Mouse (Mus musculus): ENCODE results near the gene Ubqln4. TPM values are rescaled to one million over a fixed set of nuclear protein-coding genes. Genes with fewer than 3 reads are reported as not detected.

Ubqln4 gene
- polyA plus RNA-seq, 1 experiment from 2014 or later = 68.5 TPM

DNA sequence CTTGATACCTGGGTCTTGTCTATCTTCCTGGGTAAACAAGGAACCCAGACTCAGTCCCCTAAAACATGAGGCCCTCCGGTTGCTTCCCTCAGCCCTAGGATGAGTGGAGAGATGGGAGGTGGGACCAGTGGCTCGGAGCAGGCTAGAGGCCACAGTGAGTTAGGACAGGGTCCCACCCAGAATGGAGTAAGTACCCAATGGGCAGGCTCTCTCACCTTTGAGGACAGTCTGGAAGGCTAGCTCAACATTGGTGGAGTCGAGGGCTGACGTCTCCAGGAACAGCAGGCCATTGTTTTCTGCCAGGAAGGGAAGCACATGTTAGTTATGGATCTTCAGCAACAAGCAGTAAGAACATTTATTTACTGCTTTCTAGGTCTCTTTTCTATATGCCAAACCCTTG is 11.1 kb upstream of the Ubqln4 start:
- DNase-seq (no peak), ATAC-seq (ENCODE audit: insufficient read depth) (no peak; the same call in 1 of the 2 replicates)
- no peaks in the 10 kb centered on the region for H3K27me3 ChIP-seq (ENCODE audit: insufficient read depth, low read length)
- no peak overlapping the region for H3K27ac ChIP-seq (ENCODE audit: low read depth)
- no peak overlapping the region for H3K9ac ChIP-seq
- TF ChIP-seq CTCF (IDR thresholded peaks at IDR 0.05; ENCODE audit: low read depth) = no peak
- H3K36me3 ChIP-seq (ENCODE audit: insufficient read depth) = peaks cover 42% of the 10 kb centered on the region
- H3K4me2 ChIP-seq = no peak overlapping the region
- 38% methylated on average over 4 of the region's 4 CpGs for WGBS
- H3K9me3 ChIP-seq (ENCODE audit: low read depth, low read length) = no peaks in the 10 kb centered on the region
- H3K4me1 ChIP-seq (ENCODE audit: insufficient read depth) = no peaks in the 10 kb centered on the region
- no peak overlapping the region for H3K4me3 ChIP-seq (ENCODE audit: low read depth, low read length)

DNA sequence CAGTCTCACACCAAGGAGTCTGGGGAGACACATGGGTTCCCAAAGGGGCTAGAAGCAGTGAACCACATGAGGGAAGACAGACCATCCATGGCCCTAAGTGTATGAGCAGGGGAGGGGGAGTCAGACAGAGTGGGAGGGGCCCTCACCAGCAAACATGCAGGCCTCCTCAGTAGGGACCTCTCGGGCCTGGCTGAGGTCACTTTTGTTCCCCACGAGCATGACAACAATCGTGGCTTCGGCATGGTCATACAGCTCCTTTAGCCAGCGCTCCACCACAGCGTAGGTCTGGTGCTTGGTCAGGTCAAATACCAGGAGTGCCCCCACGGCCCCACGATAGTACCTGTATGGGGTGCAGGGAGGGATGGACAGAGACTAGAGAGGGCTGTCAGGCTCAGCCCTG is 10.4 kb upstream of the Ubqln4 start:
- no peak overlapping the region for H3K27ac ChIP-seq (ENCODE audit: low read depth)

DNA sequence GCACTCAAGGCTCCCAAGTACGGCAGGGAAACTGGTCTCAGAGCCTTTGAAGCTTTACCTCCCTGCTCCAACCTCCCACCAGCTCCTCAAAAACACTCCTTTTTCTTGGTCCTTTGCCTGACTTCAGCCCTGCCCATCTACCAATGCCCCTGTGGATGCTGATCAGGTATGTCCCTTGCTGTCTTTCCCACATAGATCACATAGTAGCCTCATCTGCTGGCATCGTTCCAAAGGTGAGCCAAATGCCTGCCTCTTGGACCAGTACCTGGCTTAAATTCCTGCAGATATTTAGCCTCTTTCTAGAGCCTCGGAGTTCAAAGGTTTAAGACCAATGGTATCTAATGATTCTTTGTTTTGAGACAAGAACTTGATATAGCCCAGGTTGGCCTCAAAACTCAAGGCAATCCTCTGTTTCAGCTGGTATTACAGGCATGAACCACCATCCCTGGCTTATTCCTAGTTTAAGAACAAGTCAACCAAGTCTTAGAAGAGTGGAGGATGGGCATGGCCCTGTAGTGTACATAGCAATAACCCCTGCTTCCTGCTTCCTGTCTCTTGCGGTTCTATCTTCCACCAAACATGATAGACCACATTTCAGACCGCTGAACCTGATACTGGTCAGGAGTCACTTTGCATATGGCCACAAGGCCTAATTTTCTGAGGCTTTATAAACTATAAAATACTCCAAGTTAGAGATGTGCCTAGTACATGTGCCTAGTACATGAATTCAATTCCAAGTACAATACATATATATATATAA is 9.7 kb upstream of the Ubqln4 start:
- peaks cover 28% of the 10 kb centered on the region for H3K36me3 ChIP-seq (ENCODE audit: insufficient read depth)
- H3K4me2 ChIP-seq = no peak overlapping the region
- ATAC-seq (ENCODE audit: insufficient read depth) (no peak), DNase-seq (no peak)
- WGBS = 59% methylated on average over 5 of the region's 5 CpGs
- no peak overlapping the region for H3K9ac ChIP-seq
- H3K4me3 ChIP-seq (ENCODE audit: low read depth, low read length) = no peak overlapping the region
- TF ChIP-seq CTCF (IDR thresholded peaks at IDR 0.05; ENCODE audit: low read depth) = no peak
- H3K9me3 ChIP-seq (ENCODE audit: low read depth, low read length) = no peaks in the 10 kb centered on the region
- no peak overlapping the region for H3K27ac ChIP-seq (ENCODE audit: low read depth)
- no peaks in the 10 kb centered on the region for H3K4me1 ChIP-seq (ENCODE audit: insufficient read depth)
- no peaks in the 10 kb centered on the region for H3K27me3 ChIP-seq (ENCODE audit: insufficient read depth, low read length)

More for the DNA sequence above, 10.4 kb upstream of the Ubqln4 start:
- ATAC-seq (ENCODE audit: insufficient read depth) (no peak), DNase-seq (no peak)
- Histone ChIP-seq H3K36me3 (ENCODE audit: insufficient read depth) (peaks cover 35% of the 10 kb centered on the region), H3K4me2 (no peak overlapping the region), H3K9me3 (ENCODE audit: low read depth, low read length) (no peaks in the 10 kb centered on the region), H3K27me3 (ENCODE audit: insufficient read depth, low read length) (no peaks in the 10 kb centered on the region), H3K9ac (no peak overlapping the region), H3K4me3 (ENCODE audit: low read depth, low read length) (no peak overlapping the region), H3K4me1 (ENCODE audit: insufficient read depth) (no peaks in the 10 kb centered on the region)
- TF ChIP-seq CTCF (IDR thresholded peaks at IDR 0.05; ENCODE audit: low read depth) = no peak
- 70% methylated on average over 8 of the region's 8 CpGs for WGBS

DNA sequence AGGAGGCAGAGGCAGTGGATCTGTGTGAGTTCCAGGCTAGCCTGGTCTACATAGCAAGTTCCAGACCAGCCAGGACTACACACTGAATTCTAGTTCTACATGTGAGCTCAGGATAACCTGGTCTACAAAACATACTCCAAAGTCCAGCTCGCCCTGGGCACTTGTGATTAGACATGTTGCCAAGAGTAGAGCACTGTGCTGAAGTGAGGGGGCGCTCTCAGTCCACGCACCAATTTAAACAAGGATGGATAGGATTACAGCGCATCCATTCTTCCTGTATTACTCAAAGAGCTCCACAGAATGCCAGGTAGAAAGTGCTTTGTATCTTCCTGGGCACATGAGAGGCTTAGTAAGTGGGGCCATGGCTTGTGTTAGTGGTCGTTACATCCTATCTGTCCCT is 9.0 kb upstream of the Ubqln4 start:
- peak; percentile 55 for DNase-seq
- WGBS = 29% methylated on average over 5 of the region's 5 CpGs
- ATAC-seq (ENCODE audit: insufficient read depth) = no peak

DNA sequence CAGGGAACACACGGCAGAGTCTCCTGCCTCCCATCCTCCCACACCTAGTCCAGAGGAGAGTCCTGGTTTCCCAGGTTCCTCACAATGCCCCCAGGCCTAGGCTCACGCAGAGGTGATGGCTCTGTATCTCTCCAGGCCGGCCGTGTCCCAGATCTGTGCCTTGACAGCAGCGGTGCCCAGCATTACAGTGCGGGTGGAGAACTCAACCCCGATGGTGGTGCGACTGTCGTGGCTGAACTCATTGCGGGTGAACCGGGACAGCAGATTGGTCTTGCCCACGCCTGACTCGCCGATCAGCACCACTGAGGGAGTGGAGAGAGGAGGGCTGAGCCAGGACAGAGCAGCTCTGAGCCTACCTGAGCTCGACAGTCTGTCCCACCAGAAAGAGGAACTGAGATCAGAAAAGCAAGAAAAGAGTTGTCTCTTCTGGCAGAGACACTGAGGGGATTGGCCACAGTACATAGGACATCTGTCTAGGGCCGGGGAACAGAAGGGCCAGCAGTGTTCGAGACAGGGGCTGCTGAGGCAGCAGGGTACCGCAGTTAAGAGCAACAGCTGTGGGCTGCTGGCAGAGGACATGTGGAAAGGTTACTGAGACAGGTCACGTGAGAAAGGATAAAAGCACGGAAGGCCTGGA is 8.5 kb upstream of the Ubqln4 start:
- ATAC-seq (ENCODE audit: insufficient read depth) (no peak), DNase-seq (no peak)
- TF ChIP-seq CTCF (IDR thresholded peaks at IDR 0.05; ENCODE audit: low read depth) = no peak
- H3K9ac ChIP-seq = no peak overlapping the region; the same call in 1 of the 2 replicates
- H3K9me3 ChIP-seq (ENCODE audit: low read depth, low read length) = no peaks in the 10 kb centered on the region
- H3K4me1 ChIP-seq (ENCODE audit: insufficient read depth) = no peaks in the 10 kb centered on the region
- no peak overlapping the region for H3K4me3 ChIP-seq (ENCODE audit: low read depth, low read length)
- no peak overlapping the region; the same call in 1 of the 2 replicates for H3K27ac ChIP-seq (ENCODE audit: low read depth)
- no peak overlapping the region for H3K4me2 ChIP-seq
- whole genome bisulfite sequencing = 61% methylated on average over 20 of the region's 20 CpGs
- peaks cover 19% of the 10 kb centered on the region for H3K36me3 ChIP-seq (ENCODE audit: insufficient read depth)
- H3K27me3 ChIP-seq (ENCODE audit: insufficient read depth, low read length) = no peaks in the 10 kb centered on the region

More for the DNA sequence above, 9.0 kb upstream of the Ubqln4 start:
- H3K9ac ChIP-seq = no peak overlapping the region
- no peak overlapping the region for H3K27ac ChIP-seq (ENCODE audit: low read depth)
- no peaks in the 10 kb centered on the region for H3K4me1 ChIP-seq (ENCODE audit: insufficient read depth)
- H3K4me3 ChIP-seq (ENCODE audit: low read depth, low read length) = no peak overlapping the region
- H3K27me3 ChIP-seq (ENCODE audit: insufficient read depth, low read length) = no peaks in the 10 kb centered on the region
- H3K36me3 ChIP-seq (ENCODE audit: insufficient read depth) = peaks cover 24% of the 10 kb centered on the region
- no peaks in the 10 kb centered on the region for H3K9me3 ChIP-seq (ENCODE audit: low read depth, low read length)
- TF ChIP-seq CTCF (IDR thresholded peaks at IDR 0.05; ENCODE audit: low read depth) = peak; percentile 67
- no peak overlapping the region for H3K4me2 ChIP-seq

DNA sequence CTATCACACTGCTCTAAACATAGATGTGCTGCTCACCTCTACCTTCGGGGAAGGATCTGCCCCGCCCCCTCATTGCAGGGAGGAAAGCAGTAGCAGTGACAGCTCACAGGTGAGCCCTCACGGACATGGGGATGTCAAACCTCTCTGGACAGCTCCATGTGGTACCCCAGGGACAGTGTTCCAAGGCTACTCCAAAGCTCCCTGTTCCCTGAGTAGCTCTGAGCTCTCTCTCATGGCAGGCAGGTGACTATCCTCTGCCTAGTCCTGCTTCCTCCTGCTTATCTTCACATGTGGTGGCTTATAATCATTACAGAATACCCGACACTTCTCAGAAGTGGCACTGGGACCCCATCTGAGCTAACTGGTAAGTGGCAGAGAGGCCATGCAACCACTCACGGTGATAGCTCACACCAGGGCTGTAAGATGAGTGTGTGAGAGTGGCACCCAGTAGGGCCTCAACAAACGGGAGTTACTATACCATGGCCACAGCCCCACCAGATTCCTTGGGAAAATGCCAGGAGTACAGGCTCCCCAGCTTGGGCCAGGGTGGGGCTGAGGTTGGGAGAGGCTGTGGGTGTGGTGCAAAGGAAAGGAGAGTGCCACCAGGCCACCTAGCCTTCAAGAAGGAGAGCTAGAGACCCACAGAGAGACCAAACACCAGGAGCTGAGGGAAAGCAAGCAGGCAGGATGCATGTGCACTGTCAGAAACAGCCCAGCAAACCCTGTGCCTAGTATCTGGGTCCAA is 6.7 kb upstream of the Ubqln4 start:
- no peaks in the 10 kb centered on the region for H3K4me1 ChIP-seq (ENCODE audit: insufficient read depth)
- H3K36me3 ChIP-seq (ENCODE audit: insufficient read depth) = 0 out of 2 replicates have a peak, but pooled peaks cover 6% of the 10 kb centered on the region
- no peak for DNase-seq
- no peak for ATAC-seq (ENCODE audit: insufficient read depth)
- no peaks in the 10 kb centered on the region for H3K27me3 ChIP-seq (ENCODE audit: insufficient read depth, low read length)
- no peak for TF ChIP-seq CTCF (IDR thresholded peaks at IDR 0.05; ENCODE audit: low read depth)
- no peak overlapping the region for H3K9ac ChIP-seq
- no peaks in the 10 kb centered on the region for H3K9me3 ChIP-seq (ENCODE audit: low read depth, low read length)
- no peak overlapping the region for H3K4me3 ChIP-seq (ENCODE audit: low read depth, low read length)
- H3K4me2 ChIP-seq = no peak overlapping the region
- no peak overlapping the region for H3K27ac ChIP-seq (ENCODE audit: low read depth)
- 61% methylated on average over 6 of the region's 6 CpGs for WGBS

Data from lung, embryonic 14.5 days (tissue).